Mouse (Mus musculus) embryonic facial prominence, embryonic 14.5 days (tissue): ENCODE measurements around the gene Slf2. TPM values are rescaled to one million over a fixed set of nuclear protein-coding genes. Genes with fewer than 3 reads are reported as not detected.

Experiments
- ATAC-seq: fragments of 200-750 bp; cut with Nextera tagmentation; 2 replicates; pipeline ENCODE4 v1.8.0; 2017; ENCODE audit warnings: low read depth, moderate number of reproducible peaks, moderate TSS enrichment
- DNase-seq: peaks from one replicate; pipeline ENCODE4 v3.0.0-alpha.2; 2015; ENCODE audit warnings: low spot score
- H3K27ac ChIP-seq: fragments of 300-500 bp; sonication (generic); replicated peaks from 2 replicates; pipeline ENCODE4 v1.5.1; 2014; ENCODE audit warnings: low read depth, mild to moderate bottlenecking, low read length, moderate library complexity
- H3K27me3 ChIP-seq: fragments of 300-500 bp; sonication (generic); replicated peaks from 2 replicates; pipeline ENCODE4 v1.6.1; 2014; ENCODE audit warnings: low read length; ENCODE audit not compliant: control insufficient read depth, insufficient read depth
- H3K36me3 ChIP-seq: fragments of 300-500 bp; sonication (generic); 2 replicates; pipeline ENCODE4 v1.6.1; 2014; ENCODE audit warnings: low read length, mixed read lengths; ENCODE audit not compliant: control insufficient read depth, insufficient read depth
- H3K4me1 ChIP-seq: fragments of 300-500 bp; sonication (generic); 2 replicates; pipeline ENCODE4 v1.6.1; 2014; ENCODE audit warnings: antibody characterized with exemption, low read length; ENCODE audit not compliant: control insufficient read depth, insufficient read depth
- H3K4me2 ChIP-seq: fragments of 300-500 bp; sonication (generic); 2 replicates; pipeline ENCODE4 v1.6.1; 2014; ENCODE audit warnings: low read depth, mild to moderate bottlenecking, low read length, moderate library complexity, mixed read lengths
- H3K4me3 ChIP-seq: fragments of 300-500 bp; sonication (generic); 2 replicates; pipeline ENCODE4 v1.5.1; 2014; ENCODE audit warnings: low read depth, mild to moderate bottlenecking, low read length
- H3K9ac ChIP-seq: fragments of 300-500 bp; sonication (generic); 2 replicates; pipeline ENCODE4 v1.6.1; 2014; ENCODE audit warnings: low read depth, mild to moderate bottlenecking, low read length, moderate library complexity, mixed read lengths
- H3K9me3 ChIP-seq: fragments of 300-500 bp; sonication (generic); 2 replicates; pipeline ENCODE4 v1.6.1; 2016; ENCODE audit warnings: low read length; ENCODE audit not compliant: control insufficient read depth
- WGBS: fragments of 180-500 bp; shearing (Covaris S2); extraction: QIAGEN DNeasy Blood & Tissue Kit; methylation state at CpG from one replicate; pipeline ENCODE4 v1.1.7; 2014; 5-methylcytosine and 5-hydroxymethylcytosine counted together
- polyA plus RNA-seq: library from polyadenylated mRNA; unstranded; fragments of >200 nt; fragmentation: Nextera tagmentation; extraction: Ambion mirVana; gene quantifications from 2 replicates; pipeline ENCODE4 v1.2.1, GENCODE M21; 2014

Slf2 gene
- polyA plus RNA-seq, 1 experiment from 2014 or later = 38.4 TPM

GRCm38 (mm10) chr19:44982477-44983115 lies 51.6 kb downstream of the Slf2 start:
- DNase-seq (no peak), ATAC-seq (no peak)
- no peak overlapping the region for H3K4me3 ChIP-seq
- H3K9ac ChIP-seq = no peak overlapping the region
- H3K9me3 ChIP-seq = no peaks in the 10 kb centered on the region
- peaks cover 47% of the 10 kb centered on the region for H3K36me3 ChIP-seq
- WGBS = 89% methylated on average over 7 of the region's 7 CpGs
- no peak overlapping the region for H3K4me2 ChIP-seq
- H3K27ac ChIP-seq = no peak overlapping the region
- H3K27me3 ChIP-seq = no peaks in the 10 kb centered on the region
- no peaks in the 10 kb centered on the region for H3K4me1 ChIP-seq

- 88% methylated on average over 6 of the region's 6 CpGs for WGBS
- Histone ChIP-seq H3K36me3 (peaks cover 40% of the 10 kb centered on the region), H3K4me1 (peaks cover 2% of the 10 kb centered on the region; the same call in 1 of the 2 replicates), H3K27ac (no peak overlapping the region), H3K9ac (no peak overlapping the region), H3K9me3 (no peaks in the 10 kb centered on the region), H3K27me3 (no peaks in the 10 kb centered on the region), H3K4me2 (no peak overlapping the region), H3K4me3 (no peak overlapping the region)
- no peak for ATAC-seq
- DNase-seq = no peak
These were observed 52.4 kb downstream of the Slf2 start for GRCm38 (mm10) chr19:44983366-44983765.

GRCm38 (mm10) chr19:44984420-44984819 lies 53.5 kb downstream of the Slf2 start:
- H3K36me3 ChIP-seq = peaks cover 29% of the 10 kb centered on the region
- ATAC-seq = no peak
- no peaks in the 10 kb centered on the region for H3K27me3 ChIP-seq
- H3K4me3 ChIP-seq = no peak overlapping the region
- no peak overlapping the region for H3K27ac ChIP-seq
- no peaks in the 10 kb centered on the region for H3K9me3 ChIP-seq
- 89% methylated on average over 4 of the region's 4 CpGs for WGBS
- no peak for DNase-seq
- H3K4me2 ChIP-seq = no peak overlapping the region
- H3K4me1 ChIP-seq = peaks cover 6% of the 10 kb centered on the region
- no peak overlapping the region for H3K9ac ChIP-seq

GRCm38 (mm10) chr19:44985159-44985988 lies 54.4 kb downstream of the Slf2 start:
- Histone ChIP-seq H3K4me3 (no peak overlapping the region), H3K36me3 (peaks cover 20% of the 10 kb centered on the region), H3K27ac (no peak overlapping the region), H3K27me3 (no peaks in the 10 kb centered on the region), H3K9ac (no peak overlapping the region), H3K4me1 (peaks cover 14% of the 10 kb centered on the region), H3K4me2 (no peak overlapping the region), H3K9me3 (no peaks in the 10 kb centered on the region)
- ATAC-seq (no peak), DNase-seq (no peak)
- WGBS = 51% methylated on average over 5 of the region's 5 CpGs

- no peak overlapping the region for H3K4me2 ChIP-seq
- no peaks in the 10 kb centered on the region for H3K27me3 ChIP-seq
- 62% methylated on average over 6 of the region's 6 CpGs for WGBS
- DNase-seq (no peak), ATAC-seq (no peak)
- peaks cover 14% of the 10 kb centered on the region for H3K4me1 ChIP-seq
- H3K9me3 ChIP-seq = no peaks in the 10 kb centered on the region
- no peak overlapping the region for H3K9ac ChIP-seq
- H3K36me3 ChIP-seq = peaks cover 6% of the 10 kb centered on the region
- no peak overlapping the region for H3K4me3 ChIP-seq
- H3K27ac ChIP-seq = no peak overlapping the region
These were observed 56.1 kb downstream of the Slf2 start for GRCm38 (mm10) chr19:44987004-44987403.

- ATAC-seq (no peak), DNase-seq (no peak)
- peaks cover 5% of the 10 kb centered on the region; the same call in 1 of the 2 replicates for H3K36me3 ChIP-seq
- 52% methylated on average over 6 of the region's 6 CpGs for WGBS
- H3K4me3 ChIP-seq = no peak overlapping the region
- H3K27ac ChIP-seq = no peak overlapping the region
- H3K4me2 ChIP-seq = no peak overlapping the region
- H3K27me3 ChIP-seq = no peaks in the 10 kb centered on the region
- H3K9me3 ChIP-seq = no peaks in the 10 kb centered on the region
- no peak overlapping the region for H3K9ac ChIP-seq
- H3K4me1 ChIP-seq = peaks cover 14% of the 10 kb centered on the region
These were observed 56.9 kb downstream of the Slf2 start for GRCm38 (mm10) chr19:44987851-44988250.

- H3K36me3 ChIP-seq = peaks cover 9% of the 10 kb centered on the region; the same call in 1 of the 2 replicates
- DNase-seq (no peak), ATAC-seq (no peak)
- no peak overlapping the region for H3K27ac ChIP-seq
- H3K9me3 ChIP-seq = no peaks in the 10 kb centered on the region
- peak overlapping the region; percentile 75 for H3K4me3 ChIP-seq
- peak overlapping the region; percentile 99 for H3K4me2 ChIP-seq
- H3K9ac ChIP-seq = peak overlapping the region; percentile 83
- no peaks in the 10 kb centered on the region for H3K27me3 ChIP-seq
- H3K4me1 ChIP-seq = peaks cover 14% of the 10 kb centered on the region
- WGBS = 31% methylated on average over 9 of the region's 9 CpGs
These were observed 57.4 kb downstream of the Slf2 start for GRCm38 (mm10) chr19:44988321-44988720.

GRCm38 (mm10) chr19:44988831-44989566 lies 58.0 kb downstream of the Slf2 start, which contains the start of gene Sema4g:
TSS of gene Sema4g (plus strand) at chr19:44989101.
- Histone ChIP-seq H3K4me2 (peak within 1 kb of the TSS; percentile 99), H3K27ac (peak within 1 kb of the TSS; percentile 44; the same call in 1 of the 2 replicates), H3K9me3 (no peaks in the 10 kb centered on the region), H3K36me3 (peaks cover 6% of the 10 kb centered on the region; the same call in 1 of the 2 replicates), H3K4me1 (peaks cover 14% of the 10 kb centered on the region), H3K4me3 (peak within 1 kb of the TSS; percentile 75), H3K27me3 (no peaks in the 10 kb centered on the region), H3K9ac (peak within 1 kb of the TSS; percentile 83)
- ATAC-seq (peak; percentile 83), DNase-seq (peak; percentile 59)
- WGBS = under 1% methylated on average over 23 of the region's 58 CpGs
